Mouse (Mus musculus) urinary bladder, postnatal 25 days (tissue): ENCODE data around the gene Isg20.

Experiments
- DNase-seq: peaks from one replicate; pipeline ENCODE4 v3.0.0; 2022; ENCODE audit warnings: low spot score

Isg20 gene

DNA sequence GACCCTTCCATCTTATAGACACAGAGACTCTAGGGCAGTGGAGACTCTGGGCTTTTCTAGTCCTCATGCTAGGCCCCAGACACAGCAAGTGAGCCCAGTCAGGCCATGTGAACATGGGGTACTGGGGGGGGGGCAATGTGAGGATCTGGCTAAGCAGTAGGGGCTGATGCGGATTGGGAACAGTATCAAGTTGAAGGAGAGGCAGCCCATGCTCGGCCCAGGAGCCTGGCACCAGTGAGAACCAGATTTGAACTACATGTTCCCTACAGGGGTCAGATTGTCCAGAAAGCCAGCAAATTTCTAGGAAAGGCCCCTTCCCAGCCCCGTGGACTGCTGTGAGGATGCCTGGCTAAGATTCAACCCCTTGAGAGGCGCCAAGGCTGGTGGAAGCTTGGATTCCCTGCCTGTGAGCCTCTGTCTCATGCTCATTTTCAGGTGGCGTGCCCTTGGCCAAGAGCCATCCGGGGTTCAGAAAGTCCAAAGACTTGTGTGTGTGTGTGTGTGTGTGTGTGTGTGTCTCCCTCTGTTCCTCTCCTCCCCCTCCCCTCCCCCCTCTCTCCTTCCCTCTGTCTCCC lies 45.4 kb downstream of the Isg20 start:
- no peak for DNase-seq

DNA sequence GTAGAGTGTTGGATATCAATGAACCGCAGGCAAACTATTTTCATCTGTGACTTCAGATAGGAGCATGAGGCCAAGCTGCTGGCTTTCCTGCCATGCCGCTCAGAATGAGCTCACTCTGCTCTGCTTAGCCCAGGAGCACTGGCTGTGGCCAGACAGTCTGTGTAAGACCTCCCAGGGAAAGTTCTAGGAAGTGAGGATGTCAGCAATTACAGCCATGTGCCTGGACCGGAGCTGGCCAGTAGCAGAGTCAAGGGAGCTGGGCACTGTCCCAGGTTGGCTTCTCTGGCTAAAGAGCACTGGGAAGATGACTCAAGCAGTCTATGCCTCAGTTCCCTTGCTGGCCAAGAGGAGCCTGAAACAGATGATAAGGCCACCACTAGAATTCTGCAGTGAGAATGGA lies 50.7 kb downstream of the Isg20 start:
- DNase-seq = no peak
